Mouse (Mus musculus) ovary, adult 18-20 months (tissue): ENCODE measurements around the gene Zzef1.

Experiments used
- DNase-seq: peaks from one replicate; pipeline ENCODE4 v3.0.0; 2022; ENCODE audit warnings: low spot score, mixed read lengths

Gene Zzef1

DNA sequence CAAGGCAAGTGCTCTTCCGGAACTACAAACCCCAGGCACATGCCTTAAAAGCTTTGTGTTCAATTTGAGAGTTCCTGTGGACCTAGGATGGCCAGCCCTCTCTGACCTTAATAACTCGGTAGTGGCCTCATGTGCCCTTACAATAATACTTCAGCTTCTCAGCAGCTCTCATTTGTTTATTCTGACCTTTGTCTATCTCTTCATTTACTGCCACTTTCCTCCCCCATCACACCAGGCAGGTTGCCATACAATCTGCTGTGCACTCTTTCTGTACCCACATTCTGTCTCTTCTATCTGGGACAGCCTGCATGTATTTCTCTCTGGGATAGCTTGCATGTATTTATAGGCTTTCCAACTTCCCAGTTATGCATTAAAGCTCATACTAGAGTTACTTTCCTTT is 10.5 kb downstream of the Zzef1 start:
- no peak for DNase-seq

DNA sequence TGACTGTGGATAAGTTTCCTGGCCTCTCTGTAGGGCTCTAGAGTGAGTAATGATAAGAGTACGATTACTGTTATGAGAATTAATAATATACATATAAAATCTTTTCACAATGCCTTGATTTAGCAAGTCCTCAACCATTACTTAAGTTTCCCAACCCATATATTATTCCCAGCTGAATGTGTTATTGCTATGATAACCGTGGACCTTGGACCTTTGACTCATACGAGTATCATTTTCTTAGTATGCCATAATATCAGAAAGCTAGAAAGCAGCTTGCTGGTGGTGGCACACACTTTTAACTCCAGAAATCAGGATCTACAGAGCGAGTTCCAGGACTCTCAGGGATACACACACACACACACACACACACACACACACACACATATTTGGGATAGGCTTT is 12.0 kb downstream of the Zzef1 start:
- DNase-seq: no peak

GRCm38 (mm10) chr11:72813687-72814086 is 17.7 kb downstream of the Zzef1 start:
- DNase-seq: no peak

DNA sequence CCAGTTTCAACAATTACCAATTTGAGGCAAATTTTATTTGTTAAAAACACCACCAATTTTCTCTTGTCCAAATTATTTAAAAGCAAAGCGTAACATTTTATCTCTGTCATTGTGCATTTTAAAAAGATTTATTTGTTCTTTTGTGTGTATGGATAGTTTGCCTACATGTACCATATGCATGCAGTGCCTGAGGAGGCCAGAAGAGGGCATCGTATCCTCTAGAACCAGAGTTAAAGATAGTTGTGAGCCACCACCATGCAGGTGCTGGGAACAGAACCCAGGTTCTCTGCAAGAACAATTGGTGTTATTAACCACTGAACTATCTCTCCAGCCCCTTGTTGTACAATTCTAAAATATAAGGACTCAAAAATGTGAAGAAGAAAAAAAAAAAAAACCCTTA is 18.2 kb downstream of the Zzef1 start:
- no peak for DNase-seq

GRCm38 (mm10) chr11:72816859-72817258 is 20.8 kb downstream of the Zzef1 start:
- no peak for DNase-seq

GRCm38 (mm10) chr11:72818067-72818466 is 22.0 kb downstream of the Zzef1 start:
- DNase-seq: no peak

DNA sequence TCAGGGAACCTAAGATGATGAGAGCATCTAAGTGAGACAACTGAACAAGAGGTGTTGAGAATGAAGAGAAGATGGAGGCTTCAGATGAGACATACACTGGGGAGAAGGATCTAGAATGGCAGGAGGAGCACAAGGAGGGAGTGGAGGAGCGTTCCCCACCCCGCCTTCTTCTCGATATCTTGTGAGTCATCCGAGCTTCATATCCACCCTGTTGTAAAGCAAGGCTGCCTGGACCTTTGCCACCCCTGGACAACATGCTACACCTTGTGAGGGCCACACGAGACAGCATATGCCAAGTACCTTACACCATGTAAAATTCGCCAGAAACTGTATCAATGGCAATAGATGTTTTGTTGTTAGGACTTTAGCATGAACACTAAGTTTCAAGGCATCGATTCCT is 25.0 kb downstream of the Zzef1 start:
- no peak for DNase-seq

DNA sequence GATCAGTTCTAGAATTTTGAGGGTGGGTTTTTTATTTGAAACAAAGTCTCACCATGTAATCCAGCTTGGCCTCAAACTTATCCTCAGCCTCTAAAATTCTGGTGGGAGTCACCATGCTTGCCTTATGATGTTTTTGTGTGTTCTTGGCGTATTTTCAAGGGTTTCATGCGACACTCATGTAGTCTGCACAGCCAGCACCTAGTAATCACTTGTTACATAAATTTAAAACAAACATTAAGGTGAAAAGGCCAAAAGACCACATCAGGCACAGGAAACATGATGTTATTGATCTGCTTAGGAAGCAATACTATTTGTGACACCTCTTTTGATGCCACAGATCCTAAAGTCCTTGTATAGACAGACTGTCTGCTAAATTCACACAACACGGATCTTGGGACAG is 33.8 kb downstream of the Zzef1 start:
- DNase-seq: no peak

- no peak for DNase-seq
Measured at GRCm38 (mm10) chr11:72842731-72843130, 46.7 kb downstream of the Zzef1 start.

DNA sequence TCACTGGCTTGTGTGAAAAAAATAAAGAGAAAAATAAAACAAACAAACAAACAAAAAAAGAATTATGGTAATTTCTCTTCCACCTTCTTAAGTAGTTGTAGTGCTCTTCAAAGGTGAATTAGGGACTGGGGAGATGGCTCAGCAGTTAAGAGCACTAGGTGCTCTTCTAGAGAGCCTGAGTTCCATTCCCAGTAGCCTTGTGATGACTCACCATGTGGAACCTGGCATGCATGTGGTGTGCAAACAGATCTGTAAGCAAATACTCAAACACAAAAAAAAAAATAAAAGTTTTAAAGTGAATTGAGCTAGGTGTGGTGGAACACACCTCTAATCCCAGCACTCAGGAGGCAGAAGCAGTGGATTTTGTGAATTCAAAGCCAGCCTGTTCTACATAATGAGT is 47.5 kb downstream of the Zzef1 start:
- DNase-seq: no peak

DNA sequence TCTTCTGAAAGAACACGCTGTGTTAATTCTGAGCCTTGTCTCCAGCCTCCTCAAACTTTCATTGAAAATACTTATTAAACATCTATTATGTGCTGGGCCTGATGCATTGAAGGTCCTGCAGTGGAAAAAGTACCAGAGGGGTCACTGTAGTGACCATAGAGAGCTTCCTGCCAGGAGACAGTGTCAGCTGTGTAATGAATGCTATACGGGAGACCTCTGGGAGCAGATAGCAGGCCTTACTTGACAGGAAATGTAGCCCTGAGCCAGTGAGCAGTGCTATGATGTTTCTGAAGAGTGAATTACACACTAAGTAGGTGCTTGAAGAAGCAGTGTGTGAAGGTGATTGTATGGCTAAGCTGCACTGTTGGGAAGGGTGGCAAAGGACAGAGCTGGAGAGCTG is 49.5 kb downstream of the Zzef1 start:
- DNase-seq: no peak

DNA sequence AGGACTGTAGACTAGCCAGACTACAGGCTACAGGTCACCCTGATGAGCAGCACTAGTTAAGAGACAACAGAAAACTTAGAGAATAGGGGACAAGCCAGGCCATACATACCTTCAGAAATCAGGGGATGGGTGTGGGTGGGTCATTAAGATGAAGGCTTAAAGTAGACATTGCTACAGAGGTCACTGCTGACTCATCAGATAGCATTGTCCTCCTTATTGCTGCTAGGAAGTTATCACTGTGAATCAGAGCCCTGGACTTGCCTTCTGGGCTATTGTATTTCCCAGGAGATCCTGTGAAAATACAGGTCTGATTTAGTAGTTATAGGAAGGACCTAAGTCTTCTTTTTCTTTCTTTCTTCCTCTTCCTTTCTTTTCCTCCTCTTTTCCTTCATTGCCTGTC is 50.7 kb downstream of the Zzef1 start:
- no peak for DNase-seq

DNA sequence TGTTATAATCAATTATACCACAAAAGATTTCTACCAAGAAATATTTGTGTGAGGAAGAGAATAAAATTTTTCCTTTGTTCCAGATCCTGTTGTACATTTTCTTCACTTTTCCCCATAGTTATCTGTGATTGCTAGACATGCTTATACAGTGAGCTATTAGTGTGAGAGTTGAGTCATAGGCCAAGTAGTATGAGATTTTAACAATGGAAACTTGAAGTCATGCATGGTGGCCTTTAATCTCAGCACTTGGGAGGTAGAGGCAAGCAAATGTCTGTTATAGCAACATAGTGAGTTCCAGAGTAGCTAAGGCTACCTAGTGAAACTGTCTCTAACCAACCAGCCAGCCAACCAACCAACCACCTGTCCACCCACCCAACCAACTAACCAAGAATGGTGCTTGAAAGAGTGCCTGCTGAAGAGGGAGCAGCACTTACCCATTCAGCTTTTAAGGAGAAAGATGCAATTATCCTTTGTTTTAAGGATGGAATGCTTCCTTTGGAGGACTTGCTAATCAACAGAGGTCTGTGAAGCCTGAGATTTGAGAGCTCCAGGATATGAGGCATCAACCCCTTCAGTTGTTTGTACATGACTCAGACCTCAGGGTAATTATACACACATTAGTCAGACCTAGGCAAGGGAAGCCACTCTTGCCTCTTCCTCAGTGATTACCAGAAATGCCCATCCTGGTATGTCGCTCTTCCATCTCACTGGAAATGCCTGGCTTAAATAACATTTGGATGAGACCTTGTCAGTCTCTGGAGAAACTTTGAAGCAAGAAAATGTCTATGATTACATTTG is 52.0 kb downstream of the Zzef1 start:
- no peak for DNase-seq

DNA sequence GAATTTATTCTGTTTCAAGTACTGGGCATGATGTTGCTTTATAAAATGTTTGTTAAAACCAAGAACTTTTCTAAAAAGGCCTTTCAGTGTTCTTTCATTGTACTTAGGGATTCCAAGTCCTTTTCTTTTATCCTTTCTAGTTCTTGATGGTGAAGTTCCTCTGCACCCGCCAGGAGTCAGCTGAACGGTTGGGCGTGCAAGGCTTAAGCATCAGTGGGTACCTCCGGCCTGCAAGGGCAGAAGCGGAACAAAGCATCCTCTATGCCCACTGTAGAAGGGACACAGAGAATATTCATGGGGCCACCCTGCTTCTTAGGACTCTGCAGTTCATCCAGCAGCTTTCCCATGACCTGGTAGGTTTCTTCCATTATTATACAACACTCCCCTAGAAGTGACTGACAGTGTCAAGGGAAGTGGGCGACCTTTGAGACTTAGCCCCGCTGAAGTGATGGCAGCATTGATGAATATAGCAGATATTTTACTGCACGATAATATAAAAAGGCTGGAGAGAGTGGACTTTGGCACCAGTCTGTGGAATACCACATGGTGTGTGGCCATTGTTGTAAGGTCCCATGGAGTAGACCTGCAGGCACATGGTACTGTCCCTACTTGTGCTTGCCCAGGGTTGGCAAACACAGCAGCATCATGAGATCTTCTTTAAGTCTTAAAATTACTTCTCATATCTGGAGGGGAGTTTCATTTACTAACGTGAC is 54.5 kb downstream of the Zzef1 start:
- DNase-seq: no peak

GRCm38 (mm10) chr11:72851214-72851613 is 55.2 kb downstream of the Zzef1 start:
- no peak for DNase-seq

- DNase-seq: no peak
Measured at GRCm38 (mm10) chr11:72852122-72852521, 56.1 kb downstream of the Zzef1 start.

GRCm38 (mm10) chr11:72853086-72853485 is 57.1 kb downstream of the Zzef1 start:
- DNase-seq: no peak

DNA sequence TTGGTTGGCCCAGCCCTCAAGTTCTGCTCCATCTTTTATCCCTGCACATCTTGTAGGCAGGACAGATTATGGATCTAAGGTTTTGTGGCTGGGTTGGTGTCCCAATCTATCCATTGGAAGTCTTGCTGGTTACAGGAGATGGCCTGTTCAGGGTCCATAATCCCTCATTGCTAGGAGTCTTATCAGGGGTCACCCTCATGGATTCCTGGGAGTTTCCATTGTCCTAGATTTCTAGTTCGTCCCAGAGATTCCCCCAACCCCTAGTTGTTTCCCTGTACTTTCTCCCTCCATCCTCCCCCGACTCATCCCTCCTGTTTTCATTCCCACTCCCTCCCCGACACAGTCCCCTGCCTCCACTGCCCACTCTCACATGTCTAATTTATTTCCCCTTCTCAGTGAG is 58.2 kb downstream of the Zzef1 start:
- DNase-seq: no peak

- DNase-seq: no peak
Measured at GRCm38 (mm10) chr11:72856764-72857163, 60.7 kb downstream of the Zzef1 start.

GRCm38 (mm10) chr11:72861236-72861635 is 65.2 kb downstream of the Zzef1 start:
- no peak for DNase-seq

- no peak for DNase-seq
Measured at GRCm38 (mm10) chr11:72866446-72866845, 70.4 kb downstream of the Zzef1 start.

GRCm38 (mm10) chr11:72872061-72872460 is 76.0 kb downstream of the Zzef1 start:
- DNase-seq: peak; percentile 12

DNA sequence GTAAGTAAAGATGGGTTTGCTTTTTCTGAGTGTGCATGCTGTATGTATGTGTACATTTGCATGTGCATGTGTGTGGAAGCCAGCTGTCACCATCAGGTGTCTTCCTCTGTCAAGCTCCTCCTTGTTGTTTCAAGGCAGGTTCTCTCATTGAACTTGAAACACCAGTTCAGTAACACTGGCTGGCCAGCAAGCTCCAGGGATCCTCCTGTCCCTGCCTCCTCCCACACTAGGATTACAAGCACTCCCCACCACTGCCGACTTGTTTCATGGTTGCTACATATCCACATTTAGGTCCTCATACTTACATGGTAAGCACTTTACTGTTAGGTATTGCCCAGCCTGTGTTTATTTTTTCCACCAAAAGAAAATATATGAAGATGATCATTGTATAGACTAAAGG is 96.6 kb downstream of the Zzef1 start:
- DNase-seq: no peak

DNA sequence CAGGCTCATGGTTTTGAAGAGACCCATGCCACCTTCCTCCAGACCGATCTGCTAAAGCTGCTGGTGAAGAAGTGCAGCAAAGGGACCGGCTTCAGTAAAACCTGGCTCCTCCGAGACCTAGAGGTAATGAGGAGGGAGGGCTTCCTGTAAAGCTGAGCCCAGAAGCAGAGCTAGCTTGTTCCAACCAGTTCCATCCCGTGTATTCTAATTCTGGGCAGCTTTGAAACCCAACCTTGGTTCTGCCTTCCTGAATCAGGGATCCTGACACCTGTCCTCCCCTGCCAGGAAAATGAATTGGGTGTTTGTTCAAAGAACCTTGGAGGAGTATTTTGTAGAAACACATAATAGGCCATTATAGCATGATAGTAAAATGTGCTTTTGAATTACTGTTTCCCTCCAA is 112.4 kb downstream of the Zzef1 start:
- DNase-seq: no peak
